Mouse (Mus musculus): Measurements from ENCODE around the gene Pomp.
"Not testable (repeated sequence)": the region's sequence is repeated elsewhere in the genome, so short reads cannot be mapped to it uniquely, and the experiment has no call there.

Pomp gene

DNA sequence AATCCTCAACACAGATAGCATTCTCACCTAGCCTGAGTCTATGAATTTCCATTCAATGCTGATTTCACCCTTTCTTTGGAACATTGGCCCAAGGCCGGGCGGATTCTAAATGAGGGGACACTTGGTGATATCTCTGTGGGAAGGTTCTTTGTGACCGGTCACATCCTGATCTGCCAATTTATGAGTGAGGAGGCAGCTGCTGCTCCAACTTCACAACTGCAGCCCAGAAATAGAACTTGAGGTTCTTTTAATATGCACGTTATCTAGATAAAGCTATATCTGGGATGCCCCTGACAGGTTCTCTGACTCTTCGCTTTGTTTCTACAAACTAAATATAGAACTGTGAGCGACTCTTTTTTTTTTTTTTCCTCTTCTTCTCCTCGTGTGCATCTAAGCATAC is 10.1 kb upstream of the Pomp start:
- DNase-seq (ENCODE audit: low read depth, low spot score) = peak; percentile 19

DNA sequence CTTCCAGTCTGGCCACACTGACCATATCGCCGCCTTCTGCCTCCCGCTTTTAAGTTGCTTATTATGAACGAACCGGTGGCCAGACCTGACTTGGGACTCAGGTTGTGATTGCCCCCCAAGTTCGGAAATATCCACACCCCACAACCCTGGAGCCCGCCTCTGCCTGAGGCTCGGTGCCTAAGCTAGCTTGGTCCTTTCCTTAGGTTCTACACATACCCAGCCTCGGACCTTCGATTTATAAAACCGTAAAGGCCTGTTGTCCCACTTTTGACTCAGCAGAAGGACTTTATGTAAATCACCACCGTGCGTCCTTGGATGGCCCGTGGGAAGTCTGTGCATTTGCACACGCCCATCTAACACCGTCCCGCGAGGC is 199 bp upstream of the Pomp start:
- peak; percentile 13 for DNase-seq (ENCODE audit: low read depth, low spot score)

DNA sequence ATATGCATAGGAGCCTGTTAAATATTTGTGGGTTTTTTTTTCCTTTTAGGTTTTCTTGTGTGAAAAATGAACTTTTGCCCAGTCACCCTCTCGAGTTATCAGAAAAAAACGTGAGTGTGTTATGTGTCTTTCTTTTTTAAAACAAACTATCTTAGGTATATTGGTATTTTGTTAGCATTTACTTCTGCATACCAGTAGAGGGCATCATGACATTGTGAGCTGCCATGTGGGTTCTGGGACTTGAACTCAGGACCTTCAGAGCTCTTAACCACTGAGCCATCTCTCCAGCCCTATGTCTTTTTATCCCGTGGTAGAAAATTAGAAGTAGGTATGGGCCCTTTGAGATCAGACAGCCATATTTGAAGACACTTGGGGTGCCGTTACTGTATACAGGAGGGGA is 8.4 kb downstream of the Pomp start:
- DNase-seq (ENCODE audit: low read depth, low spot score) = no peak

DNA sequence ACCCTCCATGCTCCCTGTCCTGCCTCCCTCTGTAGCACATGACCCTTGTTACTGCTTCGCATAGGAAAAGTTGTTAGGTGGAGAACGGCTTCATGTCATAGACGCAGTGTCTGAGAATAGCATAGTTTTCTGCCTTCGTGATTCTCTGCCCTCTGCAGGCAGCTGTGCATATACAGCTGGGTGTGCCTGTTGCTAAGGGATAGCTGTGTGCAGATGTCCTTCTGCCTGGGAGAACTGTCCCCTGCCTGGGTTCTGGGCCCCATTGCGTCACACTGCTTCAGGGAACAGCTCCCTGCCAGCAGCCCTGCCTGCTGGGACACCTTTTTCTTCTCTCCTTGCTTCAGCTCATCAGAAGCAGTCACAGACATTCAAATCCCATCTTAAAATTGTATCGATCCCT is 9.3 kb downstream of the Pomp start:
- no peak for DNase-seq (ENCODE audit: low read depth, low spot score)

DNA sequence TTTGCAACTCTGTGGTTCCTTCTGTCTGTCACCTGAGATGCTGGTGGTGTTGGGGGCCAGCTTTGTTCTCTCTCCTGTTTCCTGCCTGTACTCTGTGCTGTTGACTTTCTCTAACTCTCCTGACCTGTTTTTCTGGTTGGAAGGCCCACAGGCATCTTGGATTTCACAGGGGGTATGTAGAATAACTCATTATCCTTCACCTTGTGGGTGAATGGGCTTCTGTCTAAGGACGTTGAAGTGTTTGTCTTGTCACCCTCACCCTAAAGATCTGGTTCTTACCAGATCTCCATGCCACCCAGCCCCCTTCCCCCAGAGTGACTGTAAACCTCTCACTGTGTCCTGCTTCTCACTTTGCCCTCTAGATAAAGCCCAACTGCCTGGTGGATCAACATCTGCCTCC is 10.0 kb downstream of the Pomp start:
- no peak for DNase-seq (ENCODE audit: low read depth, low spot score)

DNA sequence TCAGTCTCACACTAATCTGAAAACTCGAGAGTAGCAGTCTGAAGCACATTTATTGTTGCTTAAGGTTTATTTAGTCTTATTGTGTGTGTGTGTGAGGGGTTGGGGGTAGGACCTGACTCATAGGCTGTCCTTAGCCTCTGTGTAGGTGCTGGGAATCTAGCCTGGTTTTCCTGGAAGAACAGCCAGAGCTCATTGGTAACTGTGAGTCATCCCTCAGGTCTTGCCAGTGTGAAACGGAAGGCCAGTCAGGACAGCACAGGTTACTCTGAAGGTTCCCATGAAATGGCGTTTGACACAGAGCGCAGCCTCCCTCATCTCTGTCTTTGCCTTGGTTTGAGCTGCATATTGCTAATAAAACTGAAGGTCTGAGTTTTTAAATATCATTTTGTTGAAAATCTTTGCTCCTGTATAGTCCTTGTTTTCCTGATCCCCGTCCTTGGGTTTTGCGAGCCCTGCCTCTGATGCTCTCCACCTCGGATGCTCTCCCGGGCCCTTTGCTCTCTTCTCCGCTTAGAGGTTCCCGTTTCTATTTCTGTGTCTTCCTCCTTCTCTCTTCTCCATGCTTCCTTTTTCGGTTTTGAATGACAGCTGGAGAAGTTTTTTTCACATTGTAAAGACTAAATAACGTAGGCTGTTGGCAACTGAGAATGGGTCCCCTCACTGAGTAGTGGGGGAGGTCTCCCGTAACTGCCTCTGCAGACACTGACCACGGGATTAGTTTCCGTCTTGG is 11.0 kb downstream of the Pomp start:
- peak; percentile 38 for DNase-seq (ENCODE audit: low read depth, low spot score)

DNA sequence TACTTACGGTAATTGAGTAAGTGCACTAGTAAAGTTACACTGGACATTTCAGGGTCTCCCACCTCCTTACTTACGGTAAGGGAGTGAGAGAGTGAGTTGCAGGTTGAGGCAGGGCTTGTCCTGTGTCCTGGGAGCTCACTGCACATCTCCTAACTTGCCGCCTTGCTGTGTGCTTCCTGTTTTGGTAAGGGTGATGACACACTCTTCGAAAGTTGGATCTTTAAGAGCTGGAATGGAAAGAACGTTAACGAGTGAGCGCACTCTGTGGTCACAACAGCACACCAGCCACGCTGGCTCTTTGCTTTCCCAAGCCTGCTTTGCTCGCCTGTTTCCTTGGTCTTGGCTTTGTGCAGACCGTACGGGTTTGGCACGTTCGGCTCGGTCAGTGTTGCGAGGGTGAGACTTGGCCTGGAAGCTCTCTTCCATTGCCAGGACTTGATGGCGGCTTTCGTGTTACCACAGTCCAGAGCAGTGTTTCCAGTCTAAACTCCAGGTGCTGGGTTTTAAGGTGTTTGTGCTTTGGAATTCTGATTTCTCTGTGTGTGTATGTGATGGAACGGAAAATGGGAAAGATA is 14.3 kb downstream of the Pomp start:
- DNase-seq (ENCODE audit: low read depth, low spot score) = no peak

DNA sequence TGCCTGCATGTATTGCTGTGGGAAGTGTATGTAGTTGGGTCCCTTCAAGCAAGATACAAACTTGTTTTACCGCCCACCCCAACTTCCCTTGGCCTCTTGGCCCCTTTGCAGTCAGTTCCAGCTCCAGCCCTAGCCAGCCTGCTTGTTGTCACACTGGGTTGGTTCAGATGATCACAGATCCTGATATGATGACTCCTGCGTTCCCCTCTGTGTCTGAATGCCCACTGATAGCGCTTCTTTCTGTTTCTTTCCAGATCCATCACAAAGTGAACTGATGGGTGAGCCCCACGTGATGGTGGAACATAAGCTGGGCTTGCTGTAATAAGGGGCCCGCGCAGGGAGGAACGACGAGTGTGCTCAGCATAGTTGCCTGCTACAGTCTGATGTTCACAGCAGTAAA is 14.9 kb downstream of the Pomp start:
- no peak for DNase-seq (ENCODE audit: low read depth, low spot score)

DNA sequence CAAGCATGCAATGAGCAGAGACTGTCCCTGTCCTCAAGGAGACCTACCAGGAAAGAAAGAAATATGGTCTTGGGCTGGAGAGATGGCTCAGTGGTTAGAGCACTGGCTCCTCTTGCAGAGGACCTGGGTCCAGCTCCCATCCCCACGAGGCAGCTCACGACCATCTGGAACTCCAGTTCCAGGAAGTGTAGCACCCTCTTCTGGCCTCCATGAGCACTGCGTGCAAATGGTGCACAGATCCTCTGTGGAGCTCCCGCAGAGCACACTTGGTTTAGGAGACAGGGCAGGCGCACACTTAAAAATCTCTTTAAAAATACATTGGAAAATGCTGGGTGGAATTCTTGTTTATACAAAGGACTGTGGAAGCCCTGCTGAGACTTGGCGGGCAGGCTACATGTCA is 17.3 kb downstream of the Pomp start:
- DNase-seq (ENCODE audit: low read depth, low spot score) = peak; percentile 21

DNA sequence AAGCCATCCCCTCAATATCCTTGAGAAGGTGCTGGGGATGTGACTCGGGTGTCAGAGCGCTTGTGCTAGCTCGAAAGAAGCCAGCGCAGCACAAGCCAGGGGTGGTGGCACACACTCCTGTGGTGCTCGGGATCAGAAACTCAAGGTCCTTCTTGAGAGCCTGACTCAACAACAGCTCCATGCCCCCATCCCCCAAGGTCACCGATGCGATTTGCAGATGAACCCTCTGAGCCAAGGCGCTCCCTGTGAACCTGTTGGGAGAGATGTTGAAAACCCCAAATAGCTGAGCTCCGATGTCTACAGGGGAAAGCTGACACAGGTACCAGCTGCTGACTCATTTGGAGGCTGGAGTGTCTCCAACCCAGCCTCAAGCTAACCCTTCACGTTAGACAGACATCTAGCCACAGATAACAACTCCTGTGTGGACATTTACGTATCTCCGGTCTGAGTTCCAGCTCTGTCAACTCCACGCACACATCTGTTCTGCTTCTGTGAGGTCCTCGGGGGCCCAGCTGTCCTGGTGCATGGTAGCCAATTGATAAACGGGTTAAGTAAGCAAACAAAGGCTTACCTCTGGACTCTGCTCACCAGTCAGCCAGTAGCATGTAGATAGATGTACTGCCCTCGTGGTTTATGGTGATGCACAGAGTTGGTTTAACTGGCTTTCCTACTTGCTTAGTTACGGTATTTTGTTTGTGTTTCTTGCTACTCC is 19.9 kb downstream of the Pomp start:
- DNase-seq (ENCODE audit: low read depth, low spot score) = peak; percentile 16

DNA sequence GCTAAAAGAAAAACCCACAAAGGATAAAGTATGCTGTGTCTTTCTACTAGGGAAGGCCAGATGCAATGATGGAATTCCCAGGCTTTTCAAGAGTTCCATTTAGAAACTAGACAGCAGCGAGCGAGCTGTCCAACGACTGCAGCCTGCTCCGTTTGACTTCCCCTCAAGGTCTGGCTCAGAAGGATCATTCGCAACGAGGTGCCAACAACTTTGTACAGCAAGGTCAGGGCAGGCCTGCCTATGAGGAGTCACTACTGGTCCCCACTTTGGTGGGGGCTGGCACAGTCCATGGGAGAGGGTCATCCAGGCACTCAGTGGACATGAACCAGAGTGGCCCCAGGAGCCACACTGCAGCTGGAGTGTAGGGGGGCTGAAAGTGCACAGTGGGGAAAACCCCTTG is 23.3 kb downstream of the Pomp start:
- DNase-seq (ENCODE audit: low read depth, low spot score) = no peak

DNA sequence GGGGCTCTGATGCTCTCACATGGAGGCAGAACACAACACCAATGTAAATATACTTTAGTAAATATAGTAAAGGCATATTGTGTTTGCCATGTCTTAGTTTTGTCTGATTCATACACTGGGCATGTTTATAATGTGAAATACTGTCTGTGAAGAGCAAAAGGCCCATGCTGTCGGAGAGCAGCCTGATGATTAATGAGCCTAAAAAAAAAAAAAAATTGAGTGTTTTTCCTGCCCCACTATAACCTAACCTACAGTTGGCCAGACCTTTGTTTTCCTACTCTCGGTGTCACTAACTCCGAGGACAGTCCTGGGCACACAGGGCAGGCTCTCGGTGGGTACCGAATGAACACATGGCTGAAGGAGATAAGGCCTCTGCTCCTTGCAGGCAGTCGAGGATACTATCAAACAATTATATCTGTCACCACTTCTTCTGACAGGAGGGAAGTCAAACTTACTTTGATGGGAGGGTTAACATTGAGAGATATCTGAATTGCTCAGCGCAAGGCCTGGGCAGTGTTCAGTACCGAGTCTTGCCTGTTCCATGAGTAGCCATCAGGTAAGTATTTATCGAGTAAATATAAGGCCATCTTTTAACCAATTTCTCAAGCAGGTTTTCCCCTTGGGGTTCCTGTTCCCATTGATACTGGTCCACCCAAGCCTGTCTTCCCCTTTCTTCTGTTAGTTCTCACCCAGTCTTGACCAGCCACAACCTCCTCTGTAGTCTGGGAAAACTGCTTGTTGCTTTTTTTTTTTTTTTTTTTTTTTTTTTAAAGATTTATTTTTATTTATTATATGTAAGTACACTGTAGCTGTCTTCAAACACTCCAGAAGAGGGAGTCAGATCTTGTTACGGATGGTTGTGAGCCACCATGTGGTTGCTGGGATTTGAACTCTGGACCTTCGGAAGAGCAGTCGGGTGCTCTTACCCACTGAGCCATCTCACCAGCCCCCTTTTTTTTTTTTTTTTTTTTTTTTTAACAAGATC is 28.3 kb downstream of the Pomp start:
- no peak for DNase-seq (ENCODE audit: low read depth, low spot score)

DNA sequence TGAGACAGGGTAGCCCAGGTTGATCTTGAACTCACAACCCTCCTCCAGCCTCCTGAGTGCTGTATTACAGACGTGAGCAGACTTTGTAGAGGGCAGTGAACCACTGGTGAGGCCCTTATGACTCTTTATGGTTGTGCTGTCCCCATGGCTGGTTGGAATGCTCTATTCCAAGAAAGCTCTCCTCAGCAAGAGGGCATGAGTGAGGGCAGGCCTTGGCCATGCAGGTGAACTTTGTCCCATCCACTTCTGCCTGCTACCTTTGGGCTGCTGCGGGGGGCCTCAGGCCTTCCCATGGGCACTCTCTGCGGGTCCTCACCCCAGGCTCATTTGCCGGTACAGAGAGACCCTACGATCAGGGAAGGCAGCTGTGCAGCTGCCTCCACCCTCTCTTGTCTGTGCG is 32.5 kb downstream of the Pomp start:
- DNase-seq (ENCODE audit: low read depth, low spot score) = no peak

DNA sequence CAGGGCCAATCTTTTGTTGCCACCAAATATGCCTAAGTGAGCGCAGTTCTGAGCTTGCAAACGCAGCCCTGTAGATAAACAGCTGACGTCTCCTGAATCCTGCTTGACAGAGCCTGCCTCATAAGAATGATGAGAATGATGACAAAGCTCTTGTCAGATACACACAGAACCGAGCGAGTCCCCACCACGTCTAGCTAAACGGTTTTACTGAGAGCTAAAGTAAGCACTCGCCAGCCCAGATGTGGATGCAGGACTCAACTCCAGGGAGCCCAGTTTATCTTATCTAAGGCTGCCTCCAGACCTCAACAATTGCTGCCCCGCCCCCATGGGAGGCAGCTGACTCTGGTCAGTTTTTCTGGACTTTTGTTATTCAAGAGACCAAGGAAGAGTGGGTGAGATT is 32.9 kb downstream of the Pomp start:
- DNase-seq (ENCODE audit: low read depth, low spot score) = no peak

DNA sequence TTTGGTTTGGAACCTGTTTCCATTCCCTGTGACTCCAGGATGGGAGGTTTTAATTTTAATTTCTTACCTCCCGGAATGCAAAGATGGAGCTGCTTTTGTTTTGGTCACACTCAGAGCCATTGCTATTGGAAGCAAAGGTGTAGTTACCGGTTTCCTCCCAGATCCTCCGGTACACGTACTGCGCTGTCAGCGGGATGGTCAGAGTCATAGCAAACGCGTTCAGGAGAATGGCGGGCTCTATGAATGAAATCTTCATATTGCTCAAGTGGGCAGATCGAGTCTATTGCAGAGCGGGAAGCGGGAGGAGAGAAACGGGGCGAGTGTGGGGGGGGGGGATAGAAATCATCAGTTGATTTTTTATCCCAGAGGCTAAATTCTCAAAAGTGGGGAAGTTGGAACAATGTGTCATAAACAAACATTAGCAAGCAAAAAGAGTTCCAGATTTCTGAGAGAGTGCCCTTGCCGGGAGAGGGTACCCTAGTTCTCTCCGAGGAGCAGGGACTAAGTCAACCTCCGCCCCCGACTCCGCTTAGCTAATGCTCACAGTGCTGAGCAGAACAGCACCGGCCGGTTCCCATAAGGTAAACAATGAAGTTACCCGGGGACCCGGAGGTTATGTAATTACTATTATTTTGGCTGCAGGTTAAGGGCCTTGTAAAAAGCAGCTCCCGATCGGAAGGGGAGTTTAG is 33.6 kb downstream of the Pomp start:
- DNase-seq (ENCODE audit: low read depth, low spot score) = peak; percentile 47

DNA sequence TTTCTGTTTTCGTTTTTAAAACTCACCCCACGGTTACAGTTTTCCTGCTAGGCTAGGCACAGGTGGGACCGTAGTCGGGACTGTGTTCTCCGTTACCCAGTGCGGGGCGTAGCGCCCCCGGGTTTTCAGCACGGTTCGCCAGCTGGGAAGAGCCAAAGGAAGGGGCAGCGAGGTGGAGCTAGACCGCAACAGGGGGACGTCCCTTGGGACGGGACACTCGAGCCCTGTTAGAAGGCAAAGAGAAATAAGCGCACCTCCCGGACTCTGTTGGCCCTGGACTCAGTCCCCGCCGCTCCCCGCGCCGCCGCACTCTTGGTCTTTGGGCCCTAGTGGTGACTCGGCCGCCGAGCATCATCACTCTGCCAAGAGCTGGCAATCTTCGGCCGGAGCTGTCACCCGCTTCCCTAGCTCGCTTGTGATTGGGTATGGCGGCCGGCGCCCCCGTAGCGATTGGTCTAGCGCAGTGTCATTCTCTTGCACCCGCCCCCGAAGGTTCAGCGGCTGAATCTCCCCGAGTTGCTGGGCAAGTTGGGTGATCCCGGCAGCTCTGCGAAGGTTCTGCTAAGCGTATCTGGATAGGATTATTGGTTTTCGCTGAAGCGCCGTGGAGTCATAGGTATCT is 34.3 kb downstream of the Pomp start, which contains the start of gene Slc46a3:
TSS of gene Slc46a3 (minus strand) at position 361 of the 622 bp plus-strand sequence.
- DNase-seq (ENCODE audit: low read depth, low spot score) = peak; percentile 99

DNA sequence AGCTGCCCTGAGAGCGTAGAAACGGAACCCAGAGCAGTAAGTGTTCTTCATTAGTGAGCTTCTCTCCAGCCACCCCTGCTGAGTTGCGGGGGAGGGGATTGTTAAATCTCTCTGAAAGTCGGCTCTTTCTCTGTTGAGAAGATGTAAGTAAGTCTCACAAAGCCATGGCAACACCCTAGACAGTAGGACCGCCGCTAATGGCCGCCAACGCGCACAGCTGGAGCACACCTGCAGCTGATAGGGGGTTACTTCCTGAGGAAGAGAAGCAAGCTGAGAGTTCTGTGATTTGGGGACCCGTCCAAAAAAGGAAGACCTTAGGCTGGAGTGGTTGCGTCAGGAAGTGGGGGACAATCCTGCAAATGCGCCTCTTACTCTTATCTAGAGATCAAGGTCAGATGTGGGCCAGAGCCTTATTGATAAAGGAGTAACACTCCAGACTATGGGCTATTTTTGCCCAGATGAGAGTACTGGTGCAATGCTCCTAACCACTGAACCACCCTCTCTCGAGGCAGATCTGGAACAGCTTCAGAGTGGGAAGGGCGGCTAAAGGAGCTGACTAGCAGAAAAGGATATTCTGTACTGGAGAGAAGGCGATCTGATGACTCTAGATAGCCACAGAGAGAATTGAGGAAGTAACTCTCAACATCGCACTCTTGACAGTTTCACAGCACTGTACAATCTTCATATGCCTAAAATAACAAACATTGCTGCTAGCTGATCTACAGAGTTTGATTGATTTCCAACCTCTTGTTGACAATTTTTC is 35.4 kb downstream of the Pomp start:
- peak; percentile 49 for DNase-seq (ENCODE audit: low read depth, low spot score)

DNA sequence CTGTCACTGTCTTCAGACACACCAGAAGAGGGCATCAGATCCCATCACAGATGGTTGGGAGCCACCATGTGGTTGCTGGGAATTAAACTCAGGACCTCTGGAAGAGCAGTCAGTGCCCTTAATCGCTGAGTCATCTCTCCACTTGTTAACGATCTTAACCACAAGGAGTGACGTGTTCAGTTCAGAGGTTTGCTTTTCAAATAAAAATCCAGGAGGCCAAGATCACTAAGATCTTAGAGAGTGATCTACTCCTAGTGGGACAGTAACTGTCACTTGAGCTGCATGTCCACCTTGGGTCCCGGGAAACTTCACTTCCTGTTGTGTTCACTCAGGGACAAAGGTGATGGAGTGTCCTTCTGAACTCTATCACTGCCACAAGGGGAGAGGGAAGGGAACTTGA is 36.2 kb downstream of the Pomp start:
- not testable (repeated sequence) for DNase-seq (ENCODE audit: low read depth, low spot score)

DNA sequence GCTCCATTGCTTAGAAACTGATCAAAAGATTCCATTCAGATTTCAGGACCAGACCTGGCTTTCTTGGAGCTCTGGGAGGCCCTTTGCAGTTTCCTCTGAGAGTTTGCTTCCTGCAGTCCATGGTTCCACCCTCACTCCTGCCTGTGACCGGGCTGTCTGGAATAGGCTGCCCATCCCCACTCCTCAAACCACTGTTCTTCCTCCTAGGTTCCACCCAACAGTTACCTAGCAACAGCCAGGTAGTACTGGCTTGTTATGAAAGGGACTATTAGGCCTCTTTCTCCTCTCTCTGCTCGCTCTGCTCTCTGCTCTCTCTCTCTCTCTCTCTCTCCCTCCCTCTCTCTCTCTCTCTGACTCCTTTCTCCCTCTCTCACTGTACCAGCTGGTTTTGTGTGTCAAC is 38.0 kb downstream of the Pomp start:
- DNase-seq (ENCODE audit: low read depth, low spot score) = no peak

DNA sequence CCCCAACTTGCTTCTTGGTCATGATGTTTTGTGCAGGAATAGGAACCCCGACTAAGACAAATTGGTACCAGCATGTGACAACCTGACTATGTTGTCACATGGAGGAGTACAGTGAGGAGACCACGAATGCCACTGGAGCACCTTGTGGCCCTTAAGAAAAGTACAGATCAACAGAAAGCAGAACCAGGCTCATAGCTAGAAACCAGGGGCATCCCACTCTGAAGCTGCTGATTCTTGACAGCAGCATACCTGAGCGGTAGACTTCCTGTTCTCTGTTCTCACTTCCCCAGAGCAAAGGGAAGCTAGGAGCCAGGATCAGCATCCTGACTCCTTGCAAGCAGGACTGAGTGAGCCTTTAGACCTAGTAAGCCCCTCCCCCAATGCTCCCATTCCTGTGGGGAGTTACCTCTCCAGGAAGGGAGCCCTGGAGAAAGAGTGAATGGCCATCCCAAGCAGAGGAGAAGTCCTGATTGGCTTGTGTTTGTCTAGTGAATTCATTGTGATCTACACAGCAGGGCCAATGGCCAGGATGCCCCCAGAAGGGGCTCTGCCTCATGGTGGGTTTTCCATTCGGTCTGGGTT is 38.8 kb downstream of the Pomp start:
- no peak for DNase-seq (ENCODE audit: low read depth, low spot score)
